9 mouse cellular contexts compared by ENCODE assay signal in genomic region chr1:38545282-38545945, GRCm38 (mm10).
DNase-seq lines count a peak whose midpoint lies in the region; ATAC-seq lines count a peak whose summit lies in the region.
"Had no signal": no experiment of that assay in that cellular context is flagged by ENCODE, and none has a peak within 500 bp of the region (broad histone marks: within the 10 kb centered on the region; RNA-seq: fewer than 3 reads in every experiment).

No protein-coding gene starts in this region.

- no peak overlapping the region for H3K4me2 ChIP-seq in forebrain, embryonic 16.5 days (ENCODE audit: low read length)

- DNase-seq in heart, adult 11 months = peak; percentile 74
- DNase-seq in heart, adult 8-10 months (ENCODE audit: low spot score) = no peak
- DNase-seq in NIH3T3 (ENCODE audit: low read depth) = peak; percentile 60
- peak; percentile 59 for DNase-seq in lung, postnatal 10 days
- no peak for DNase-seq in urinary bladder, postnatal 14 days (ENCODE audit: low spot score)
- DNase-seq in cerebellum, adult 11-12 months = no peak

- H3K27me3 ChIP-seq in forebrain, embryonic 16.5 days (replicated peaks; ENCODE audit: control insufficient read depth, insufficient read depth, low read length) = no peaks in the 10 kb centered on the region

- no peak overlapping the region for H3K4me3 ChIP-seq in forebrain, embryonic 16.5 days (replicated peaks; ENCODE audit: low read length)
- H3K4me3 ChIP-seq: myocyte had no signal

- peaks cover 27% of the 10 kb centered on the region for H3K4me1 ChIP-seq in forebrain, embryonic 16.5 days (replicated peaks; ENCODE audit: control insufficient read depth, insufficient read depth, low read length)

- WGBS in forebrain, embryonic 16.5 days = 40% methylated on average over 12 of the region's 12 CpGs

- no peaks in the 10 kb centered on the region for H3K36me3 ChIP-seq in forebrain, embryonic 16.5 days (ENCODE audit: control insufficient read depth, insufficient read depth)

- H3K27ac ChIP-seq in forebrain, embryonic 16.5 days (ENCODE audit: low read length) = no peak overlapping the region; the same call in 1 of the 2 replicates

- peak; percentile 65 for ATAC-seq in forebrain, embryonic 16.5 days
- no peak for ATAC-seq in activated CD4-positive, CD25-positive, alpha-beta regulatory T cell, adult 4 months

- no peak overlapping the region for H3K9ac ChIP-seq in forebrain, embryonic 16.5 days (replicated peaks; ENCODE audit: low read depth, low read length)

- no peaks in the 10 kb centered on the region for H3K9me3 ChIP-seq in forebrain, embryonic 16.5 days (ENCODE audit: control insufficient read depth, low read length)

Comparison
In these comparisons a context has a peak if more than half of its experiments do, and no peak if none do; other contexts are left out.
1. DNase-seq: peak in heart, adult 11 months (single experiment), NIH3T3 (single experiment) and lung, postnatal 10 days (single experiment); none in heart, adult 8-10 months (single experiment), urinary bladder, postnatal 14 days (single experiment) and cerebellum, adult 11-12 months (single experiment).